Mouse (Mus musculus): ENCODE data around the gene Slc5a4a.
A peak's percentile ranks its signal among the peaks of the same experiment; 100 is the strongest.

Slc5a4a gene

GRCm38 (mm10) chr10:76147278-76147677, at the start of gene Slc5a4a:
TSS of gene Slc5a4a (plus strand) at chr10:76147451.
- DNase-seq (ENCODE audit: low spot score), result no peak

GRCm38 (mm10) chr10:76110861-76111260, 36.4 kb upstream of the Slc5a4a start, which contains the start of gene Slc5a4b:
TSS of gene Slc5a4b (minus strand) at chr10:76110961.
- no peak for DNase-seq (ENCODE audit: low spot score)

- peak; percentile 45 for DNase-seq (ENCODE audit: low spot score)
Observed at GRCm38 (mm10) chr10:76117966-76118365, 29.3 kb upstream of the Slc5a4a start.

- DNase-seq (ENCODE audit: low spot score), result peak; percentile 38
Observed at GRCm38 (mm10) chr10:76118741-76119140, 28.5 kb upstream of the Slc5a4a start.

- DNase-seq (ENCODE audit: low spot score), result peak; percentile 7
Observed at GRCm38 (mm10) chr10:76120124-76120711, 27.0 kb upstream of the Slc5a4a start.

GRCm38 (mm10) chr10:76121495-76121894, 25.8 kb upstream of the Slc5a4a start:
- DNase-seq (ENCODE audit: low spot score), result no peak

GRCm38 (mm10) chr10:76132506-76132905, 14.7 kb upstream of the Slc5a4a start:
- DNase-seq (ENCODE audit: low spot score), result no peak

- DNase-seq (ENCODE audit: low spot score), result no peak
Observed at GRCm38 (mm10) chr10:76136318-76136717, 10.9 kb upstream of the Slc5a4a start.

GRCm38 (mm10) chr10:76146846-76147245, 405 bp upstream of the Slc5a4a start:
- no peak for DNase-seq (ENCODE audit: low spot score)

GRCm38 (mm10) chr10:76155911-76156310, 8.7 kb downstream of the Slc5a4a start:
- DNase-seq (ENCODE audit: low spot score), result no peak

- DNase-seq (ENCODE audit: low spot score), result no peak
Observed at GRCm38 (mm10) chr10:76157528-76157927, 10.3 kb downstream of the Slc5a4a start.

- DNase-seq (ENCODE audit: low spot score), result no peak
Observed at GRCm38 (mm10) chr10:76158009-76158408, 10.8 kb downstream of the Slc5a4a start.

- no peak for DNase-seq (ENCODE audit: low spot score)
Observed at GRCm38 (mm10) chr10:76174899-76175298, 27.6 kb downstream of the Slc5a4a start.

- no peak for DNase-seq (ENCODE audit: low spot score)
Observed at GRCm38 (mm10) chr10:76185216-76185615, 38.0 kb downstream of the Slc5a4a start.

GRCm38 (mm10) chr10:76188010-76188409, 40.8 kb downstream of the Slc5a4a start:
- no peak for DNase-seq (ENCODE audit: low spot score)

GRCm38 (mm10) chr10:76201416-76201815, 54.2 kb downstream of the Slc5a4a start:
- DNase-seq (ENCODE audit: low spot score), result no peak

GRCm38 (mm10) chr10:76201978-76202377, 54.7 kb downstream of the Slc5a4a start:
- peak; percentile 89 for DNase-seq (ENCODE audit: low spot score)

- peak; percentile 72 for DNase-seq (ENCODE audit: low spot score)
Observed at GRCm38 (mm10) chr10:76203798-76204283, 56.6 kb downstream of the Slc5a4a start.

GRCm38 (mm10) chr10:76207262-76207796, 60.1 kb downstream of the Slc5a4a start:
- DNase-seq (ENCODE audit: low spot score), result no peak

GRCm38 (mm10) chr10:76209241-76209640, 62.0 kb downstream of the Slc5a4a start:
- DNase-seq (ENCODE audit: low spot score), result no peak

GRCm38 (mm10) chr10:76210806-76211205, 63.6 kb downstream of the Slc5a4a start:
- no peak for DNase-seq (ENCODE audit: low spot score)

GRCm38 (mm10) chr10:76212121-76212520, 64.9 kb downstream of the Slc5a4a start:
- DNase-seq (ENCODE audit: low spot score), result no peak

- DNase-seq (ENCODE audit: low spot score), result no peak
Observed at GRCm38 (mm10) chr10:76214161-76214560, 66.9 kb downstream of the Slc5a4a start.

GRCm38 (mm10) chr10:76217056-76217455, 69.8 kb downstream of the Slc5a4a start:
- DNase-seq (ENCODE audit: low spot score), result no peak

Data from embryo, embryonic 10.5 days (tissue).